Mouse (Mus musculus) cerebellum, postnatal 36 days (tissue): ENCODE results near the gene Ulk1.
A peak's percentile ranks its signal among the peaks of the same experiment; 100 is the strongest.
"Not testable (repeated sequence)": the region's sequence is repeated elsewhere in the genome, so short reads cannot be mapped to it uniquely, and the experiment has no call there.

Experiments
- DNase-seq, 2 experiments: peaks; one replicate each; pipeline ENCODE4 v3.0.0; 2021 to 2022; ENCODE audit warnings: mixed read lengths in 2 of 2

Gene Ulk1

GRCm38 (mm10) chr5:110809667-110810325 lies at the start of gene Ulk1:
Gene Ulk1 (minus strand): TSS chr5:110810097.
- DNase-seq, result peak; percentile 99 to 100

GRCm38 (mm10) chr5:110859013-110859650 lies 49.2 kb upstream of the Ulk1 start:
- no peak for DNase-seq

DNA sequence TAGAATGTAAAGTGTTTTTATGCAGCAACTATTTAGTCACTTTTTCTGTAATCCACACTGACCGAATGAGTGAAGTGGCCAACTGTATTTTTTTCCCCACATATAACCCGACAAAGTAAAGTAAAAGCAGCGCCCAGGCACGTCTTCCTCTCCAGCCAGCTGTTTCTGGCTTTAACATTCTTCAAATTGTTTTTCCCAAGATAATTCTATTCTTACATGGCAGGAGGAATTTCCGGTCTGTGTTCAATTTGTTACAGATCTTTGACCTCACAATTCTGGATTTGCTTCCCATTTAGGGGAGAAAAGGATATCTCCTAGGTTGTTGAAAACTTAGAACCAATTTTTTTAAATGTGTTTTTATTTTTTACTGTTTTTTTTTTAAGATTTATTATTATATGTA lies 47.2 kb upstream of the Ulk1 start:
- no peak for DNase-seq

- DNase-seq, result no peak
These were observed 43.1 kb upstream of the Ulk1 start for GRCm38 (mm10) chr5:110852990-110853389.

- DNase-seq, result no peak
These were observed 31.4 kb upstream of the Ulk1 start for GRCm38 (mm10) chr5:110841046-110841862.

DNA sequence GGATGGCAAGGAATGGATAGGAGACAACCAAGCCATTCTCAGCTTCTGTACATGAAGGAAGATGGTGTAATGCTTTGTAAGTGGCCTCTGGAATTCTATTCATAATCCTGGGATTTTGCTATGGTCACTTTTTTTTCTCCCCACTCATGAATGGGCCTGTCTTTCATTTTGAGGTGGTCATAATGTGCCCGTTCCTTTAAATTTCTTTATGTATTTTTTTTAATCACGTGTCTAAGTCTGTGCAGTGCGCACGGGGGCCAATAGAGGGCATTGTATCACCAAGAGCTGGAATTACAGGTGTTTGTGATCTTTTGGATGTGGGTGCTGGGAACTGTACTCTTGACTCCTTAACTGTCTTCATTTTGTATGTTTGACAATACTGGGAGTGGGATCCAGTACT lies 30.6 kb upstream of the Ulk1 start:
- DNase-seq, result peak; percentile 51 to 53

GRCm38 (mm10) chr5:110839678-110840365 lies 29.9 kb upstream of the Ulk1 start, which contains the start of the genes Hscb and Chek2:
Gene Hscb (minus strand): TSS chr5:110839777.
Gene Chek2 (plus strand): TSS chr5:110839979.
- peak; percentile 98 to 100 for DNase-seq

DNA sequence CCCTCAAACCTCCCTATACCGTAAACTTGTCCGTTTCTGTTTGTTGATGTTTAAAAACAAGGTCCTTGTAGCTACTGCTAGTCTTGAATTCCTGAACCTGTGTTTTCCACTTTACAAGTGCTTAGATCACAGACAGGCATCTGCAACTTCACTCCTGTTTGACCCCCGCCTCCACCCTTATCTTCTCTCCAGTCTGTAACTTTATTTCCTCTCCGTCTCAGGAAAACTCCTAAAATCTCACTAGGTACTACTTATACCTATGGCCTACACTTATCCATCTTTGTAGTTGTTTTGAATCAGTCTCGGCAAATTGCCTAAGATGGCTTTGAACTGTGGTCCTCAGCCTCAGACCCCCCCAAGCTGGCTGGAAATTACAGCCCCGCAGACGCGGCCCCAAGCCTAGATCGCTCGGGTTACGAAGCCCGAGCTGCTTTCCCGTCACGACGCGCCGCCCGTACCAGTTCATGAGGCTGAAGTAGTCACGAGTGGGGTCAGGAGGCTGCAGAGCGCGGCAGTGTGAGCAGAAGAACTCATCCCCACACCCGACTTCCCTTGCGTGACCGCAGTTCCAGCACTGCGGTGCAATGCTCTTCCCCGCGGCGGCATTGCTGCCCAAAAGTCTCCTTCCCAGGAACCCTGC lies 29.3 kb upstream of the Ulk1 start:
- no peak for DNase-seq

GRCm38 (mm10) chr5:110838016-110838415 lies 28.1 kb upstream of the Ulk1 start:
- DNase-seq, result not testable (repeated sequence)

DNA sequence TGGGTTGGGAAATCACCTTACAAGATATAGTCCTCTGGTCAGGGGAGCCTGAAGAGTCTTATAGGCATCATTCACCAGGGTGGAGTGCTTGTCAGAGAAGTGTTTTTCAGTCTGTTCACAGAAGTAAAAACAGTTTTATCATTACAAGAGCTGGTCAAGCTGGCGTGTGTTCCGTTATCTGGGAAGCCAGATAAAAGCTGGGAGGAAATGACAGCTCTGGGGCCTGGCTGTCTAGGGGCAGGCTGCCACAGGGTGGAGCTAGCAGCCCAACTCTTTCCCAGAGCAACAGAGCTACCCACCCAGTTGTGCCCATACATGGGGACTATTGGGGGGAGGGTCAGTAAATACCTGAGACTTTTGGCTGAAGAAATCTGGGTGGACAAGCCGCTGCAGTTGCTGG lies 26.1 kb upstream of the Ulk1 start:
- DNase-seq, result peak; percentile 24 to 34

DNA sequence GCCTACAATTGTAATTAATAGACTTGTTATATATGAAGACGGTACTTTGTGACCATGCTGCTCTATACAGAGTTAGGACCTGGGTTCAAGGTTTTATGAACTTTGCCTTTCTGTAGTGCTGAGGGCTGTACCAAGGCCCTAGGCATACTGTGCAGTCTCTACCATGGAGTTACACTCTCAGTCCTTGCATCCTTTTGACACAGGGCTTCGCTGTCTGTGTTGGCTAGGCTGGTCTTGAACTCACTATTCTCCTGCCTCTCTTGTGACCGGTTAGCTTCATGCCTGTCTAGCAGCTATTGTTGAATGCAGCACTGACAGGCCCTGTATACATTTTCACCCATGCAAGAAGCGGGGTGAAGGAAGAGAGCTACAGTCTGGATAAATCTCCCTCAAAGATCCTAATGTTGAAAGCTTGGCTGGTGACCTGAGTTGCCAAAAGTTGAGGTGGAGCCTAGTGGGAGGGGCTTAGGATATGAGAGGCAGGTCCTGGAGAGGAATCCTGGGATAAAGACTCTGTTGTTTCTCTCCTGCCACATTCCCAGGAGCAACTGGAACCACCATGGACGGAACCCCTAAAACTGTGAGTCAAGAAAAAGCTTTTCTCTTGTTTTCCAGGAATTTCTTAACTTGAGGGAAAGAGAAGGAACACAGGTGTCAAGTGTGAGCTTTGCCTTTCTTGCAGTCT lies 21.3 kb upstream of the Ulk1 start:
- DNase-seq, result no peak

- DNase-seq, result no peak
These were observed 17.7 kb upstream of the Ulk1 start for GRCm38 (mm10) chr5:110827576-110827975.

- no peak for DNase-seq
These were observed 17.0 kb upstream of the Ulk1 start for GRCm38 (mm10) chr5:110826781-110827495.

GRCm38 (mm10) chr5:110824421-110824820 lies 14.5 kb upstream of the Ulk1 start:
- DNase-seq, result no peak

DNA sequence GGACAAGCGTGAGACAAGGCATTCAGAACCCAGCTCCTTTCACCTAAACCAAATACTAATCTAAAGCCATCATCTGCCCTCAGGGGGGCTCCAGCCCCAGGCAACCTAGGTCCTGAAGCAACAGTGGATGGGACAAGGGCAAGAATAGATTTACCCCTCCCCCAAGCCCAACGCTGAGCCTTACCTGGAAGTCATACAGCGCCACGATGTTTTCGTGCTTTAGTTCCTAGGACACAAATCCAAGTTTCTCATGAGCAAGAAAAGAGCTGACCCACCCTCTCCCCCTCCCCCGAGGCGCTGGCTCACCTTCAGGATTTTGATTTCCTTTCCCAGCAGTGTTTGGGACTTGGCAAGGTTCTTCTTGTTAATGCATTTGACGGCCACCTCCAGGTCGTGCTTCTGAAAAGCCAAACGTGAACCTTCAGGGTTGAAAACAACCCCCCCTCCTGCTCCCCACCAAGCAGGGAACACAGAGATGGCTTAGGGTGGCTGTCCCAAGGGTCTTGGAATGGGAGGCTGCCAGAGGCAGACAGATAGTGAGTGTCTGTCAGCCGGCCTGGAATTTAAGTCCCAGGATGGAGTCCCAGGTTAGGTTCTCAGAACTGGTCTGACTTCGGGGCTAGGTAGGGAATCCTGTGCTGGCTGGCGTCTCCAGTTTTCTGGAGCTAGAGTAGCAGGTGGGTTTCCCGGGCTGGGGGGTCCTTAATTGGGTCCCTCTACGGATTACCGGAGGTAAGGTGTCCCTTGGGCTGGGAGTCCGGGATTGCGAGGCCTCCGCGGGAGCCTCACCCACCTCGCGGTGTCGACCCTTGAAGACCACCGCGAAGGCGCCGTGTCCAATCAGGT lies 853 bp downstream of the Ulk1 start:
- DNase-seq, result peak; percentile 37 to 43

GRCm38 (mm10) chr5:110808061-110808631 lies 1.8 kb downstream of the Ulk1 start:
- DNase-seq, result peak; percentile 87 to 90

DNA sequence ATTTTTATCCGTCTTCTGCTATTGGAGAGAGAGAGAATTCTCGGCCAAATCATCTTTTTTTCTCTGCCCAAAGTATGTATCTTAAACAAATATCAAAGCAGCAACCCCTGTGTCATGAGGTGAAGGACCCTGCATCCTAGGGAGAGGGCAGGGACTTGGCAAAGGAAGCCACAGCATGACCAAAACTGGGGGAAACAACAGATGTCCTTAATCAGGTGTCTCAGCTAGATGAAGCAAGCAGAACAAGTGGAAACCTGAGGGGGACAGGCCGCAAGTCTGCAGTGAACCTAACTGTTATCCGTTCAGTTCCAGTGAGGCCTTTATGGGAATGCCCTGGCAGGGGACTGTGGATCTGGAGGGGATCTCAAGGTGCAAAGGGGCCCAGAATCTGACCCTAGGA lies 2.4 kb downstream of the Ulk1 start:
- no peak for DNase-seq

DNA sequence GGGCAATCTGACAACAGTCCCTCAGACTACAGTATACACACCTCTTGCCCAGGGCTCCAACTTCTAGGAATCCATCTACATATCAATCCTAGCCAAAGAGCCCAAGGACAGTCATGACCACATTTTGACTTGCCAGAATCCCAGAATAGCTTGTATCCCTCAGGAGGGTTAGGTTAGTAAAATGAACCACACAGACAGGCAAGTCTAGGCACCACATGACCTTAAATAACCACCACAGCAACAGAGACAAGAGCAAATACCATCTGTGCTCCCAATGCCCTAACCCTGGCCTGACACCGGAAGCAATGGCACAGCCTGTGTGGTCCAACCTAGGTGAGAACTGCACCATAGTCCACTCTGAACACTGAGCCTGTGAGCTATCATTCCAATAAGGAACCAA lies 3.2 kb downstream of the Ulk1 start:
- DNase-seq, result no peak

DNA sequence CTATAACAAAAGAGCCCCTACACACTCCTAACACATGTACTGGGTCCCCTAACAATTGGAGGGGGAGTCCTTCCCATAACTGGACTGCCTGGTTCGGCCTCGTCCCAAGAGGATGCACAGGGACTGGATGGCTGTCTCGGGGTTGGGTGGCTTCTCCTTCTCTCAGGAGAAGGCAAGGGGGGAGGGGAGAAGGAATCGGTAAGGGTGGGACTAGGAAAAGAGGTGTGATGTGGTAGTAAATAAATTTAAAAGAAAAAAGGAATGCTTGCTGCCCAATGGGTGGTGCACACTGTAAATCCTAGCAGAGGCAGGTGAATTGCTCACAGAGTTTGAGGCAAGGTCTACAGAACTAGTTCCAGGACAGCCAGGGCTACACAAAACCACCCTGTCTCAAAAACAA lies 3.7 kb downstream of the Ulk1 start:
- DNase-seq, result no peak
